12 mouse cellular contexts compared by ENCODE assay signal in genomic region chr9:30976339-30977023, GRCm38 (mm10). TPM values are rescaled to one million over a fixed set of nuclear protein-coding genes. Genes with fewer than 3 reads are reported as not detected.
DNase-seq lines count a peak whose midpoint lies in the region; ATAC-seq and TF ChIP-seq lines count a peak whose summit lies in the region.
"Had no signal": no experiment of that assay in that cellular context is flagged by ENCODE, and none has a peak within 500 bp of the region (broad histone marks: within the 10 kb centered on the region; RNA-seq: fewer than 3 reads in every experiment).

No protein-coding gene starts in this region.

- 45% methylated on average over 11 of the region's 11 CpGs for WGBS in limb, embryonic 11.5 days

- dilution Hi-C loops in CH12.LX (cut with MboI; ENCODE audit: extremely low pct_ligation_motif_present, extremely low pct_unique_long_range_greater_than_20kb, low sequenced_read_pairs) = no loop called here

- TF ChIP-seq EP300 in CH12.LX (IDR thresholded peaks at IDR 0.05; ENCODE audit: low read length) = no peak

- CTCF ChIA-PET in Patski (lab: Charles Lee) = no interaction called here

- H3K9me3 ChIP-seq in CH12.LX (replicated peaks; ENCODE audit: low read length) = no peaks in the 10 kb centered on the region
- H3K9me3 ChIP-seq in limb, embryonic 11.5 days (ENCODE audit: control insufficient read depth, low read length) = no peaks in the 10 kb centered on the region

- H3K27me3 ChIP-seq in CH12.LX (replicated peaks) = no peaks in the 10 kb centered on the region
- peaks cover 58% of the 10 kb centered on the region for H3K27me3 ChIP-seq in Patski
- no peaks in the 10 kb centered on the region for H3K27me3 ChIP-seq in limb, embryonic 11.5 days (ENCODE audit: control insufficient read depth, insufficient read depth, low read length)
- H3K27me3 ChIP-seq: megakaryocyte, embryonic 14.5 days had no signal

- POLR2A ChIA-PET in Patski (lab: Charles Lee) = no interaction called here

- H3K9ac ChIP-seq in CH12.LX (ENCODE audit: insufficient read depth, low read depth) = no peak overlapping the region
- H3K9ac ChIP-seq in limb, embryonic 11.5 days (ENCODE audit: low read length) = no peak overlapping the region
- H3K9ac ChIP-seq: hindbrain, embryonic 14.5 days had no signal

- H3K79me2 ChIP-seq in CH12.LX (replicated peaks; ENCODE audit: control insufficient read depth, extremely low read depth, insufficient read depth, poor library complexity, severe bottlenecking) = no peaks in the 10 kb centered on the region

- peak; percentile 6 for DNase-seq in CH12.LX (ENCODE audit: extremely low read depth)
- no peak for DNase-seq in Patski (ENCODE audit: low read depth, low spot score)
- peak; percentile 6 for DNase-seq in heart, adult 8-10 months (ENCODE audit: low spot score)
- peak; percentile 78 for DNase-seq in limb, embryonic 11.5 days (ENCODE audit: low spot score)
- DNase-seq in kidney, postnatal 25 days = no peak
- no peak for DNase-seq in frontal cortex, postnatal 25 days (ENCODE audit: low spot score in 2 of 2)
- DNase-seq in left cerebral cortex, adult 18-20 months (ENCODE audit: low spot score in 2 of 2) = no peak
- DNase-seq: cerebellum, postnatal 25 days; right cerebral cortex, postnatal 4 days had no signal

- ATAC-seq in Patski = no peak
- ATAC-seq in limb, embryonic 11.5 days (ENCODE audit: insufficient number of reproducible peaks, low FRiP score, low TSS enrichment, low read depth) = peak; percentile 67
- ATAC-seq in megakaryocyte-erythroid progenitor cell, adult 5-6 weeks (replicated peaks; ENCODE audit: low FRiP score, low TSS enrichment, poor library complexity, severe bottlenecking) = no peak

- no peak for TF ChIP-seq POLR2A in CH12.LX (IDR thresholded peaks at IDR 0.05; ENCODE audit: low read depth, low read length)

- H3K27ac ChIP-seq in CH12.LX (ENCODE audit: insufficient read depth, low read depth) = no peak overlapping the region
- H3K27ac ChIP-seq in limb, embryonic 11.5 days (replicated peaks; ENCODE audit: low read depth, low read length) = peak overlapping the region; percentile 79
- H3K27ac ChIP-seq: hindbrain, embryonic 14.5 days had no signal

- no peak for TF ChIP-seq RAD21 in CH12.LX (IDR thresholded peaks at IDR 0.05; ENCODE audit: low read depth, low read length)

- TF ChIP-seq CTCF in CH12.LX (conservative IDR thresholded peaks at IDR 0.05 in 1 of 2, IDR thresholded peaks at IDR 0.05 in 1 of 2; ENCODE audit: low read depth in 2 of 2, low read length in 2 of 2) = peak in 1 of 2 experiments; percentile 39; a peak in 2 of 4 replicates
- TF ChIP-seq CTCF in Patski (IDR thresholded peaks at IDR 0.05) = peak; percentile 31

- H3K4me1 ChIP-seq in CH12.LX (ENCODE audit: control insufficient read depth in 1 of 2, insufficient read depth in 2 of 2) = peaks cover 3 to 6% of the 10 kb centered on the region in 2 experiments; a peak in 1 of 4 replicates
- H3K4me1 ChIP-seq in limb, embryonic 11.5 days (ENCODE audit: control insufficient read depth, insufficient read depth, low read length) = 0 out of 2 replicates have a peak, but pooled peaks cover 4% of the 10 kb centered on the region
- H3K4me1 ChIP-seq: megakaryocyte, embryonic 14.5 days had no signal

- no peaks in the 10 kb centered on the region for H3K36me3 ChIP-seq in CH12.LX (replicated peaks in 1 of 2; ENCODE audit: control insufficient read depth in 1 of 2, insufficient read depth in 1 of 2, low read length in 1 of 2)
- H3K36me3 ChIP-seq in limb, embryonic 11.5 days (ENCODE audit: control insufficient read depth, insufficient read depth, low read length) = no peaks in the 10 kb centered on the region

- H3K4me3 ChIP-seq in CH12.LX (replicated peaks in 1 of 3; ENCODE audit: low read depth in 2 of 3, low read length in 2 of 3, poor library complexity in 1 of 3) = no peak overlapping the region
- no peak overlapping the region for H3K4me3 ChIP-seq in limb, embryonic 11.5 days (ENCODE audit: low read depth, low read length)
- H3K4me3 ChIP-seq: megakaryocyte, embryonic 14.5 days had no signal

- H3K4me2 ChIP-seq in CH12.LX (ENCODE audit: insufficient read depth, low read depth, poor library complexity, severe bottlenecking) = no peak overlapping the region
- H3K4me2 ChIP-seq in limb, embryonic 11.5 days (ENCODE audit: low read depth, severe bottlenecking) = no peak overlapping the region
- H3K4me2 ChIP-seq: hindbrain, embryonic 14.5 days had no signal

- in situ Hi-C loops in CH12.LX (cut with MboI; ENCODE audit: low pct_ligation_motif_present, low pct_unique_long_range_greater_than_20kb, low sequenced_read_pairs) = no loop called here
- in situ Hi-C loops in Patski (cut with MboI; ENCODE audit: low pct_unique_long_range_greater_than_20kb) = no loop called here

TF ChIP-seq in CH12.LX, 34 proteins besides CTCF, POLR2A, EP300 and RAD21:
- no peak for TF ChIP-seq JUN (IDR thresholded peaks at IDR 0.05; ENCODE audit: insufficient read depth, low read depth, low read length)
- no peak for TF ChIP-seq GABPA (IDR thresholded peaks at IDR 0.05; ENCODE audit: insufficient replicate concordance, low read depth, low read length)
- no peak for TF ChIP-seq E2F4 (IDR thresholded peaks at IDR 0.05; ENCODE audit: insufficient replicate concordance, low read depth, low read length)
- TF ChIP-seq ZKSCAN1 (IDR thresholded peaks at IDR 0.05; ENCODE audit: borderline replicate concordance, low read depth, low read length) = no peak
- no peak for TF ChIP-seq CHD2 (IDR thresholded peaks at IDR 0.05; ENCODE audit: low read length)
- no peak for TF ChIP-seq MAFK (IDR thresholded peaks at IDR 0.05; ENCODE audit: insufficient replicate concordance, low read length)
- TF ChIP-seq MEF2A (IDR thresholded peaks at IDR 0.05; ENCODE audit: borderline replicate concordance, low read depth, low read length) = no peak
- no peak for TF ChIP-seq MAZ (IDR thresholded peaks at IDR 0.05; ENCODE audit: low read depth, low read length)
- TF ChIP-seq PAX5 (IDR thresholded peaks at IDR 0.05; ENCODE audit: low read length) = no peak
- TF ChIP-seq NRF1 (IDR thresholded peaks at IDR 0.05; ENCODE audit: low read depth, low read length) = no peak
- no peak for TF ChIP-seq JUND (conservative IDR thresholded peaks at IDR 0.05; ENCODE audit: low read depth, low read length)
- TF ChIP-seq ELF1 (IDR thresholded peaks at IDR 0.05; ENCODE audit: low read depth, low read length) = no peak
- TF ChIP-seq RCOR1 (conservative IDR thresholded peaks at IDR 0.05; ENCODE audit: low read depth, low read length) = no peak
- no peak for TF ChIP-seq CHD1 (IDR thresholded peaks at IDR 0.05; ENCODE audit: low read depth, low read length)
- no peak for TF ChIP-seq SIN3A (IDR thresholded peaks at IDR 0.05; ENCODE audit: low read length)
- no peak for TF ChIP-seq MYC (IDR thresholded peaks at IDR 0.05; ENCODE audit: low read depth, low read length)
- TF ChIP-seq HCFC1 (IDR thresholded peaks at IDR 0.05; ENCODE audit: low read depth, low read length) = no peak

RNA-seq across cellular contexts. Expression of gene Adamts8, which starts 34.1 kb away (rescaled TPM):
- total RNA-seq in CH12.LX (2012; rRNA removed) (not detected in 2 replicates), CH12.LX (2014; rRNA removed) (not detected in 2 replicates)
- polyA plus RNA-seq in CH12.LX (2012; ENCODE audit: insufficient read length, low read depth) (not detected in 2 replicates), Patski (2021) (not detected)
- total RNA-seq in heart, adult 8-10 months (2022) = 1 to 10 TPM; 2.2 to 3.3 (median 2.9) TPM
- polyA plus RNA-seq in limb, embryonic 11.5 days (2014; fragmentation: Nextera tagmentation; extraction: Ambion mirVana) = 0.43 and 0.52 TPM in 2 replicates
- not detected in 2 replicates for total RNA-seq in megakaryocyte-erythroid progenitor cell, adult 5-6 weeks (2014; fragmentation: Nextera tagmentation)
- total RNA-seq in megakaryocyte-erythroid progenitor cell, adult 5-6 weeks (2017) = not detected in 2 replicates
- total RNA-seq in left cerebral cortex, adult 18-20 months (2021) = 1 to 10 TPM; 4.1 to 4.5 TPM

RNA-seq across cellular contexts. Expression of gene Zbtb44, which starts 54.0 kb away (rescaled TPM):
- total RNA-seq in CH12.LX (2012; rRNA removed) = 9.1 and 10.3 TPM in 2 replicates
- total RNA-seq in CH12.LX (2014; rRNA removed) = 14.3 and 16.8 TPM in 2 replicates
- 13.4 and 14.0 TPM in 2 replicates for polyA plus RNA-seq in CH12.LX (2012; ENCODE audit: insufficient read length, low read depth)
- polyA plus RNA-seq in Patski (2021) = 11.3 TPM
- total RNA-seq in heart, adult 8-10 months (2022) = 10 to 100 TPM; 28.6 to 36.1 (median 35.0) TPM
- 5.9 and 6.6 TPM in 2 replicates for polyA plus RNA-seq in limb, embryonic 11.5 days (2014; fragmentation: Nextera tagmentation; extraction: Ambion mirVana)
- total RNA-seq in megakaryocyte-erythroid progenitor cell, adult 5-6 weeks (2014; fragmentation: Nextera tagmentation) = 31.2 and 33.9 TPM in 2 replicates
- 31.1 and 37.7 TPM in 2 replicates for total RNA-seq in megakaryocyte-erythroid progenitor cell, adult 5-6 weeks (2017)
- 10 to 100 TPM; 41.3 to 43.5 TPM for total RNA-seq in left cerebral cortex, adult 18-20 months (2021)

RNA-seq across cellular contexts. Expression of gene Adamts15, which starts 54.2 kb away (rescaled TPM):
- total RNA-seq in CH12.LX (2012; rRNA removed) (not detected in 2 replicates), CH12.LX (2014; rRNA removed) (not detected in 2 replicates)
- polyA plus RNA-seq in CH12.LX (2012; ENCODE audit: insufficient read length, low read depth) (not detected in 2 replicates), Patski (2021) (0.72 TPM)
- total RNA-seq in heart, adult 8-10 months (2022) = 1 to 10 TPM; 4.6 to 7.1 (median 5.9) TPM
- 6.7 and 8.7 TPM in 2 replicates for polyA plus RNA-seq in limb, embryonic 11.5 days (2014; fragmentation: Nextera tagmentation; extraction: Ambion mirVana)
- total RNA-seq in megakaryocyte-erythroid progenitor cell, adult 5-6 weeks (2014; fragmentation: Nextera tagmentation) = 0.20 TPM in 1 of 2 replicates, not detected in the other
- total RNA-seq in megakaryocyte-erythroid progenitor cell, adult 5-6 weeks (2017) = not detected in 2 replicates
- 1 to 10 TPM; 5.1 to 5.6 TPM for total RNA-seq in left cerebral cortex, adult 18-20 months (2021)

Comparison
In these comparisons a context has a peak if more than half of its experiments do, and no peak if none do; other contexts are left out.
1. DNase-seq: peak in CH12.LX (single experiment), heart, adult 8-10 months (single experiment) and limb, embryonic 11.5 days (single experiment); none in Patski (single experiment), kidney, postnatal 25 days (0 of 2), frontal cortex, postnatal 25 days (0 of 2) and left cerebral cortex, adult 18-20 months (0 of 2).
2. RNA of gene Adamts15, which starts 54.2 kb away (total RNA-seq): 4.6 to 7.1 TPM in heart, adult 8-10 months and 5.1 to 5.6 TPM in left cerebral cortex, adult 18-20 months; not detected in CH12.LX and 0.20 TPM in megakaryocyte-erythroid progenitor cell, adult 5-6 weeks; every median in the first group is over 4 times any median in the second.